Mouse (Mus musculus) embryo, embryonic 10.5 days (tissue): Measurements from ENCODE around the gene Fermt2.
A peak's percentile ranks its signal among the peaks of the same experiment; 100 is the strongest.

Experiments
- DNase-seq: peaks from one replicate; pipeline ENCODE4 v3.0.0-alpha.2; 2015; ENCODE audit warnings: low spot score

Fermt2 gene

GRCm38 (mm10) chr14:45463599-45463998 lies 66.3 kb downstream of the Fermt2 start:
- DNase-seq, result peak; percentile 73

DNA sequence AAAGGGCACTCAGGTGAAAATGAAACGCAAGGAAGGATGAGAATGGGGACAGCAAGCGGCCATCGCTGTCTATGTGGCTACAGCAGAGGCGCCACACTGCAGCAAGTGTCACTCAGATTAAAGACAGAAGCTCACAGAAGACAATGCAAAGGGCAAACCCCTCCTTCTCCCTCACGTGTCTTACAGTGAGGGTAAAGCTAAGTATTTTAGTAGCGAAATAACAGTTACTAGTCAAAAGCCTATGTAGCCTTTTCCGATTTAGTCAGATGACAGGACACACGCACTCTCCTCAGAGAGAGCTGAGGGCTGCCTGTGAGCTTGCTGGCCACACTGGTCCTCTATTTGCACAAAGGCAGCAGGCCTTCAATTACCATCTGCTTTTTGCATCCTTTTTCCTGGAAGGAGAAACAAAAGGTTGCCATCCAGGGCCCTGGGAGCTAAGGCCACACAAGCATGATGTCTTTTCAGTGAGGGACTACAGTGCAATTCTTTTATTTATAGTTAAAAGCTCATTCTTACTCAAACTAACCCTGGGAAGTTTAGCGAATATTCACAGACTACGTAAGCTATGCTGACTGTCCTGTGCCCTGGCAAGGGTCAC lies 66.9 kb downstream of the Fermt2 start:
- no peak for DNase-seq

DNA sequence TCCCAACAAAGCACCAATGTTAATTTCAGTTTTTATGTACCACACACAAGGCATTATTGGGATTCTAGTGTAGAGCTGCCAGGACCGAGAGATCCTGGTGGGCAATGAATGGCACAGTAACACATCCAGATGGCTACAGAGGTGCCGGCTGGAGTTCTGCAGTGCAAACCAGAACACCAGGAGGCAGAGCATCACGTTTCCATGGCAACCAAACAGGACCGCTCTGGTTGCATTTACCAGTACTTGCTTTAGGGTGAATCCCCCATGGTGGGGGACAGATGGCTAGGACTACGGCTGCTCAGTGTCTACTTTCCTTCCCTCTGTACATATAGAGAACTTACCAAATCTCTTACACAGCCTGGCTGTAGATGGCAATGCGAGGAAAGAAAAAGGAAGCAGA lies 67.5 kb downstream of the Fermt2 start:
- DNase-seq, result peak; percentile 81

GRCm38 (mm10) chr14:45461945-45462344 lies 68.0 kb downstream of the Fermt2 start:
- no peak for DNase-seq

GRCm38 (mm10) chr14:45460491-45460890 lies 69.4 kb downstream of the Fermt2 start:
- DNase-seq, result no peak

GRCm38 (mm10) chr14:45459877-45460276 lies 70.0 kb downstream of the Fermt2 start:
- DNase-seq, result no peak

DNA sequence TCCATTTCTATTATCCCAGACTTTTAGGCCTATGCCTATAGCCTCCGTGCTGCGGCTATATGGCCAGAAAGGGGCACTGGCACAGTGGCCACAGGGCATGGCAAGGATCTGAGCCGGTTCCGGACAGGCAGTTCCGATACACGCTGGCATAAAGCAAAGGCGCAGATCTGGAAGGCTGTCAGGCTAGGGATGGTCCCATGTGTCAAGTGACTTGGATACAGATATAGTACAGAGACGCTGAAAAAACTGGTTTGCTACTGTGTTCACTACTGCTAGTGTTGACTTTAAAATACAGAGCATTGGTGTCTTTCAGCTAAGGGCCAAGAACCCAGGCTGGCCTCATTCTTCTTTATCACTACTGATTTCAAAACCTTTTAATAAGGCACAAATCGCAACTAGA lies 72.9 kb downstream of the Fermt2 start:
- DNase-seq, result no peak

GRCm38 (mm10) chr14:45456502-45456846 lies 73.4 kb downstream of the Fermt2 start:
- peak; percentile 53 for DNase-seq

- DNase-seq, result no peak
Observed at GRCm38 (mm10) chr14:45455651-45456501, 74.0 kb downstream of the Fermt2 start.

- DNase-seq, result no peak
Observed at GRCm38 (mm10) chr14:45453538-45454233, 76.2 kb downstream of the Fermt2 start.

- no peak for DNase-seq
Observed at GRCm38 (mm10) chr14:45452861-45453512, 76.9 kb downstream of the Fermt2 start.

DNA sequence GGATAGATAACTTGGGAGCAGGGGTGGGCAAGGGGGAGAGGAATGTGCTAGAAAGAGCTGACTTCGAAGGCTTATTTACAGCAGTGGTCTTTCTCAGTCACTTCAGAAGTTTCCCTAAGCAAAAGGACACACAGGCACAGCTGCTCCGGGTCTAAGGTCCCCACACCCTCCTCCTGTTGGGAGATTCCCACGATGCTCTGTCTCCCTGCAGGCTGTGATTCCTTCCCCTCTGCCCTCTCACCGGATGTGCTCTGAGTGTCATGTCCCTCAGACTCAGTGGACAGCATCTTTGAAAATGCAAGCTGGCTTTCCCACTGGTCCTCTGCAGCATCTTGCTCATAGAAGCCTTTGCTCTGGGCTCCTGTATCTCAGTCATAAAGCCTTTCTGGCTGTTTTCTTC lies 77.8 kb downstream of the Fermt2 start:
- no peak for DNase-seq

- DNase-seq, result peak; percentile 43
Observed at GRCm38 (mm10) chr14:45451090-45451489, 78.8 kb downstream of the Fermt2 start.

- DNase-seq, result no peak
Observed at GRCm38 (mm10) chr14:45446777-45447176, 83.1 kb downstream of the Fermt2 start.

GRCm38 (mm10) chr14:45445445-45445844 lies 84.5 kb downstream of the Fermt2 start:
- no peak for DNase-seq

DNA sequence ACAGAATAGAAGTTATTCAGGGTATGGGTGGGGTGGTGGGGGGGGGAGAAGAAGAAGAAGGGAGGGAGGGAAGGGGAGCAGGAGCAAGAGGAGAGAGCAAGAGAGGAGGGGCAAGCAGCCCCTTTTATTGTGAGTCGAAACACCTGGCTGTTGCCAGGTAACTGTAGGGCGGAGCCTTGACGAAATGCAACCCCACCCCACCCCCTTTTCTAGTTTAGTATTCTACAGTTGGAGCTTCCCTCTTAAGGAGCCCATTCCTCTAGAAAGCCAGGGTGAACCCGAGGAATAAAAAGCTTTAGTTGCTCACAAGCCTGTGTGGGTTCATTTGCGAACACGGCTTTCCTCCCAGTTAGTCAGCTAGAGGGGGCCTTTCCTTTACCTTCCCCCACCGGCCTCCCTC lies 85.0 kb downstream of the Fermt2 start:
- DNase-seq, result no peak

DNA sequence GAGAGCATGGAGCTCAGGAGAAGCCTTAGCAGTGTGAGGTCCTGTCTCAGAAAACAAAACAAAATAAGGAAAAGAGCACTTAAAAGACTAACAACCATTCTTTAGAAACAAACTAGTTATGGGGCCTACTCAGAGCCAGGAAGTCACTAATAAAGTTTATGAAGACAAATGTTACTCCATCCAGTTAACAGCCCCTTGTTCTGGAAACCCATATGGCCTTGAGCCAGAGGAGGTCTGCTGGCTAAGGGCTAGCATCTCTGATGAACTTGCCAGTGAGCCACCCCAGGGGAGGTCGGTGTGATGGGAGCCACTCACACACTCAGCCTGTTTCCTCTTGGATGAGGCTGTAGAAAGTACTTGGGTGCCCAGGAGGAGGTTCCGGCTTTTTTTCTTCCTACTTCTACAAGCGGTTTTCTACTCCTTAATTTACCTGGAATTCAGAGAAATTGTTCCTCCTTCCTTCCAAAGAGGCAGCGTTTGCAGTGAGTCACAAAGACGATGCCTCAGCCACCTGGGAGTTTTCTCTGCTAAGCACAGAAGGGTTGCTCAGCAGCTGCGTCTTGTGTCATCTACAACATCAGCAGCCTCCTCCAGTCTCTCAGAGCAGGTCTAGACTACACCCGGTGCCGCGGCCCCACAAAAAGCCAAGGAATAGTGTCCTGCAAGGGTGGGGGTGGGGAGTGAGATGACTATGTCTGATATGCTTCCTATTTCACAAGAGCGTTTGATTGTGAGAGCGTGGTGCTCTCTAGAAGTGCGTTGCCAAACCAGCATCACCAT lies 86.9 kb downstream of the Fermt2 start:
- no peak for DNase-seq

DNA sequence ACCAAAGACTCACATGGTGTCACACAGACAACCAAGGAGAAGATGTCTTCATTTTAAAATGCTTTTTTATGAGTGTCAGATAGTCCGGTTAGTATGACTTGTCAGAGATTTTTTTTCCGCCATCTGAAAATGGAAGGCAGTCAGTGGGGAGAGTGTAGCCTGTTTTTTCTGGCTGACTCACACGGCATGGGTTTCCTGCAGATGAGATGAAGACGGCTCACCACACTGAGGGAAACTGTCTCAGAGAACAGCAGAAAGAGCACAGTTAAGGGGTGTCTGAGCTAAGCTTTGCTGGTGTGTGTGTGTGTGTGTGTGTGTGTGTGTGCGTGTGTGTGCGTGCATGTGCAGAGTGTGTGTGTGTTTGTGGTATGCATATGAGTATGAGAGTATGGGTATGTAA lies 88.6 kb downstream of the Fermt2 start:
- no peak for DNase-seq

DNA sequence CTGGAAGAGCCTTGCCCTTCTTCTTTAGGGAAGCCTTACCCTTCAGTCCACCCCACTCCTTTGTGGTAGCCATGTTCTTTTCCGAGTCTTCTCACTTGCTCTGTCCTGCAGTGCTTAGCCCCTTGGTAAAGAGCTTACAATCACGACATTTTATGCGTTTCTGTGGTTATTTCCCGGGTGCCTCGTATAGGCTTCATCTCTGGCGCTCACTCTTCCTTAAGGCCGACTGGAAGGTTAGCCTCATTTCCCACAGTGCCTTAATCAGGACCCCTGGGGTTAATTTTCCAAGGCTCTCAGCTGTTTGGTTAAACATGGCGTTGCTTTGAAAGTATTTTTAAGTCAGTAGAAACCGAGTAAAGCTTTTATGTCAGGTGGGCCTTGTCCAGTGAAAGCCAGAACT lies 90.5 kb downstream of the Fermt2 start:
- DNase-seq, result no peak

- DNase-seq, result no peak
Observed at GRCm38 (mm10) chr14:45438931-45439275, 91.0 kb downstream of the Fermt2 start.

DNA sequence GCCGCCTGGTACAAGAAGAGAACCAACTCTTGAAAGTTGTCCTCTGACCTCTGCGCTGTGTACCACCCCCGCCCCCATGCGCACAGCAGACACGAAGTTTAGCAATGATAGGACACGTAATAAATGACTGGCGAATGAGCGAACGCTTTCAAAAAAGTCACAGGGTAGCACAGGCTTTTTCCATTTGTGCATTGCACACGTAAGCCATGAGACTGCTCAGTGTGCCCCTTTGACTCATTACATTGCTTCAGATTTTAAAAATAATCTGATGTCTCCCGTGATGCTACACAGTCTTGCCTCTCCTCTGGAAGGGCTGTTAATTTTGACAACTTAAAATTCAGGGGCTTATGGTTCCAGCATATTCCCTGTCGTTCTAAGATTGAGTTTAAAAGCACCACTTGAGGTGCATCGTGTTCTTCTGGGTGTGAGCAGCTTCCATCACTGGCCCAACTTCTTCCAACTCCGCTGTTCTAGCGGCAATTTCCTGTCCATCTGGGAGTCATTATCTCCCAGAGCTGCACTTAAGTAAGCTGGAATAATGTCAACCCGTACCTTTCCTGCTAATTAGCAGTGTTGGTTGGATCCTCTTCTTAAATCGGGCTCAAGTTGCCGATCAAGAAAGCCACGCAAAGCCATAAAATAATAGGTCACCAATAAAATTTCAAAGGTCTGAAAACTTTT lies 91.5 kb downstream of the Fermt2 start:
- peak; percentile 73 for DNase-seq
